Mouse (Mus musculus) liver, embryonic 14.5 days (tissue): ENCODE data around the gene Kcna6.

ENCODE experiments used
- CTCF ChIP-seq: IDR thresholded peaks from 2 replicates; pipeline ENCODE4 v1.5.1; 2016; ENCODE audit warnings: antibody characterized with exemption, low read depth, control low read depth
- EP300 ChIP-seq: IDR thresholded peaks from 2 replicates; pipeline ENCODE4 v1.6.1; 2016; ENCODE audit warnings: antibody characterized with exemption, low read depth

- TF ChIP-seq EP300 (no peak), CTCF (no peak)
Observed at GRCm38 (mm10) chr6:126740211-126741142, at the start of gene Kcna6.
